Mouse (Mus musculus) midbrain, embryonic 10.5 days (tissue): ENCODE measurements around the gene Aen. TPM values are rescaled to one million over a fixed set of nuclear protein-coding genes. Genes with fewer than 3 reads are reported as not detected.

Experiments used
- microRNA-seq: library from miRNA; unstranded; fragments of <30 nt; microRNA quantifications from one replicate; pipeline ENCODE4, GENCODE M21; 2017
- polyA plus RNA-seq: library from polyadenylated mRNA; unstranded; fragments of >200 nt; fragmentation: Nextera tagmentation; extraction: Ambion mirVana; gene quantifications from 2 replicates; pipeline ENCODE4 v1.2.1, GENCODE M21; 2016

Gene Aen
- polyA plus RNA-seq, 1 experiment from 2014 or later, result 76.5 TPM

Small RNA genes lying within 50 kb of the gene (microRNA-seq; reads per million reads assigned to microRNA genes)
- 114 reads per million, percentile 53 among the genes with 10 or more reads in this experiment for gene Mir7-2

Other genes with a start within 250 kb of the Aen start
- 2.1 and 2.7 TPM in 2 replicates for gene Ntrk3, start 157.8 kb upstream of the Aen start, polyA plus RNA-seq
- gene Mrps11, start 112.7 kb upstream of the Aen start, polyA plus RNA-seq, result 91.4 and 97.8 TPM in 2 replicates
- gene Mrpl46, start 112.3 kb upstream of the Aen start, polyA plus RNA-seq, result 75.5 and 87.7 TPM in 2 replicates
- gene Det1, start 48.6 kb upstream of the Aen start, polyA plus RNA-seq, result 23.4 and 24.4 TPM in 2 replicates
- gene Isg20, start 17.6 kb downstream of the Aen start, polyA plus RNA-seq, result 0.39 and 0.75 TPM in 2 replicates
- gene Acan, start 157.6 kb downstream of the Aen start, polyA plus RNA-seq, result 0.02 and 0.05 TPM in 2 replicates
- gene Hapln3, start 235.2 kb downstream of the Aen start, polyA plus RNA-seq, result 2.7 and 3.2 TPM in 2 replicates